Mouse (Mus musculus): Measurements from ENCODE around the gene Glp1r. TPM values are rescaled to one million over a fixed set of nuclear protein-coding genes. Genes with fewer than 3 reads are reported as not detected.
A peak's percentile ranks its signal among the peaks of the same experiment; 100 is the strongest.

Gene Glp1r
- polyA plus RNA-seq, 1 experiment from 2014 or later, result 0.07 TPM

- WGBS, result 78% methylated on average over 4 of the region's 4 CpGs
- H3K9me3 ChIP-seq (ENCODE audit: control insufficient read depth, low read length), result no peaks in the 10 kb centered on the region
- H3K4me1 ChIP-seq (ENCODE audit: control insufficient read depth, insufficient read depth, low read length), result no peaks in the 10 kb centered on the region
- DNase-seq (ENCODE audit: low spot score) (no peak), ATAC-seq (ENCODE audit: insufficient read depth, low FRiP score, low TSS enrichment) (no peak)
- no peaks in the 10 kb centered on the region for H3K36me3 ChIP-seq (ENCODE audit: control insufficient read depth, insufficient read depth, low read length)
- no peaks in the 10 kb centered on the region for H3K27me3 ChIP-seq (ENCODE audit: control insufficient read depth, insufficient read depth, low read length)
- H3K27ac ChIP-seq (ENCODE audit: low read depth, low read length), result no peak overlapping the region
- no peak overlapping the region for H3K9ac ChIP-seq (ENCODE audit: low read length)
- H3K4me2 ChIP-seq (ENCODE audit: low read depth), result no peak overlapping the region
- H3K4me3 ChIP-seq (ENCODE audit: low read depth, low read length), result no peak overlapping the region
Observed at GRCm38 (mm10) chr17:30969983-30970382, 68.4 kb downstream of the Glp1r start.

- Histone ChIP-seq H3K4me3 (ENCODE audit: low read depth, low read length) (no peak overlapping the region), H3K27me3 (ENCODE audit: control insufficient read depth, insufficient read depth, low read length) (no peaks in the 10 kb centered on the region), H3K4me1 (ENCODE audit: control insufficient read depth, insufficient read depth, low read length) (no peaks in the 10 kb centered on the region), H3K9me3 (ENCODE audit: control insufficient read depth, low read length) (no peaks in the 10 kb centered on the region), H3K4me2 (ENCODE audit: low read depth) (no peak overlapping the region), H3K36me3 (ENCODE audit: control insufficient read depth, insufficient read depth, low read length) (no peaks in the 10 kb centered on the region), H3K9ac (ENCODE audit: low read length) (no peak overlapping the region), H3K27ac (ENCODE audit: low read depth, low read length) (no peak overlapping the region)
- no peak for DNase-seq (ENCODE audit: low spot score)
- no peak for ATAC-seq (ENCODE audit: insufficient read depth, low FRiP score, low TSS enrichment)
- WGBS, result 87% methylated on average over 7 of the region's 7 CpGs
Observed at GRCm38 (mm10) chr17:30971877-30972276, 70.3 kb downstream of the Glp1r start.

GRCm38 (mm10) chr17:30973332-30973731, 71.7 kb downstream of the Glp1r start:
- no peaks in the 10 kb centered on the region for H3K9me3 ChIP-seq (ENCODE audit: control insufficient read depth, low read length)
- no peaks in the 10 kb centered on the region for H3K36me3 ChIP-seq (ENCODE audit: control insufficient read depth, insufficient read depth, low read length)
- DNase-seq (ENCODE audit: low spot score), result no peak
- H3K4me2 ChIP-seq (ENCODE audit: low read depth), result no peak overlapping the region
- H3K27me3 ChIP-seq (ENCODE audit: control insufficient read depth, insufficient read depth, low read length), result no peaks in the 10 kb centered on the region
- no peaks in the 10 kb centered on the region for H3K4me1 ChIP-seq (ENCODE audit: control insufficient read depth, insufficient read depth, low read length)
- no peak overlapping the region for H3K27ac ChIP-seq (ENCODE audit: low read depth, low read length)
- 81% methylated on average over 6 of the region's 6 CpGs for WGBS
- H3K4me3 ChIP-seq (ENCODE audit: low read depth, low read length), result no peak overlapping the region
- ATAC-seq (ENCODE audit: insufficient read depth, low FRiP score, low TSS enrichment), result no peak
- no peak overlapping the region for H3K9ac ChIP-seq (ENCODE audit: low read length)

GRCm38 (mm10) chr17:30977290-30977689, 75.7 kb downstream of the Glp1r start:
- no peaks in the 10 kb centered on the region for H3K9me3 ChIP-seq (ENCODE audit: control insufficient read depth, low read length)
- no peak overlapping the region for H3K27ac ChIP-seq (ENCODE audit: low read depth, low read length)

GRCm38 (mm10) chr17:30978556-30978955, 76.9 kb downstream of the Glp1r start:
- ATAC-seq (ENCODE audit: insufficient read depth, low FRiP score, low TSS enrichment) (no peak), DNase-seq (ENCODE audit: low spot score) (no peak)
- H3K27ac ChIP-seq (ENCODE audit: low read depth, low read length), result no peak overlapping the region
- no peaks in the 10 kb centered on the region for H3K4me1 ChIP-seq (ENCODE audit: control insufficient read depth, insufficient read depth, low read length)
- H3K27me3 ChIP-seq (ENCODE audit: control insufficient read depth, insufficient read depth, low read length), result no peaks in the 10 kb centered on the region
- H3K9ac ChIP-seq (ENCODE audit: low read length), result no peak overlapping the region
- H3K4me3 ChIP-seq (ENCODE audit: low read depth, low read length), result no peak overlapping the region
- no peaks in the 10 kb centered on the region for H3K9me3 ChIP-seq (ENCODE audit: control insufficient read depth, low read length)
- 66% methylated on average over 10 of the region's 10 CpGs for WGBS
- H3K4me2 ChIP-seq (ENCODE audit: low read depth), result no peak overlapping the region
- no peaks in the 10 kb centered on the region for H3K36me3 ChIP-seq (ENCODE audit: control insufficient read depth, insufficient read depth, low read length)

More at GRCm38 (mm10) chr17:30977290-30977689, 75.7 kb downstream of the Glp1r start:
- no peaks in the 10 kb centered on the region for H3K27me3 ChIP-seq (ENCODE audit: control insufficient read depth, insufficient read depth, low read length)
- H3K36me3 ChIP-seq (ENCODE audit: control insufficient read depth, insufficient read depth, low read length), result no peaks in the 10 kb centered on the region
- WGBS, result 92% methylated on average over 2 of the region's 2 CpGs
- H3K9ac ChIP-seq (ENCODE audit: low read length), result no peak overlapping the region
- ATAC-seq (ENCODE audit: insufficient read depth, low FRiP score, low TSS enrichment) (no peak), DNase-seq (ENCODE audit: low spot score) (no peak)
- H3K4me2 ChIP-seq (ENCODE audit: low read depth), result no peak overlapping the region
- H3K4me1 ChIP-seq (ENCODE audit: control insufficient read depth, insufficient read depth, low read length), result no peaks in the 10 kb centered on the region
- H3K4me3 ChIP-seq (ENCODE audit: low read depth, low read length), result no peak overlapping the region

GRCm38 (mm10) chr17:30983521-30983920, 81.9 kb downstream of the Glp1r start:
- H3K4me1 ChIP-seq (ENCODE audit: control insufficient read depth, insufficient read depth, low read length), result no peaks in the 10 kb centered on the region
- no peak for DNase-seq (ENCODE audit: low spot score)
- 67% methylated on average over 4 of the region's 4 CpGs for WGBS
- H3K27me3 ChIP-seq (ENCODE audit: control insufficient read depth, insufficient read depth, low read length), result no peaks in the 10 kb centered on the region
- H3K4me3 ChIP-seq (ENCODE audit: low read depth, low read length), result no peak overlapping the region
- no peaks in the 10 kb centered on the region for H3K9me3 ChIP-seq (ENCODE audit: control insufficient read depth, low read length)
- no peak overlapping the region for H3K27ac ChIP-seq (ENCODE audit: low read depth, low read length)
- no peak overlapping the region for H3K4me2 ChIP-seq (ENCODE audit: low read depth)
- no peaks in the 10 kb centered on the region for H3K36me3 ChIP-seq (ENCODE audit: control insufficient read depth, insufficient read depth, low read length)
- H3K9ac ChIP-seq (ENCODE audit: low read length), result no peak overlapping the region
- ATAC-seq (ENCODE audit: insufficient read depth, low FRiP score, low TSS enrichment), result no peak

GRCm38 (mm10) chr17:30990254-30990653, 88.6 kb downstream of the Glp1r start:
- H3K4me1 ChIP-seq (ENCODE audit: control insufficient read depth, insufficient read depth, low read length), result no peaks in the 10 kb centered on the region
- 55% methylated on average over 4 of the region's 10 CpGs for WGBS
- DNase-seq (ENCODE audit: low spot score) (peak; percentile 18), ATAC-seq (ENCODE audit: insufficient read depth, low FRiP score, low TSS enrichment) (no peak)
- no peaks in the 10 kb centered on the region for H3K36me3 ChIP-seq (ENCODE audit: control insufficient read depth, insufficient read depth, low read length)
- no peak overlapping the region for H3K4me2 ChIP-seq (ENCODE audit: low read depth)
- no peaks in the 10 kb centered on the region for H3K27me3 ChIP-seq (ENCODE audit: control insufficient read depth, insufficient read depth, low read length)
- H3K4me3 ChIP-seq (ENCODE audit: low read depth, low read length), result no peak overlapping the region
- no peak overlapping the region for H3K9ac ChIP-seq (ENCODE audit: low read length)
- no peak overlapping the region for H3K27ac ChIP-seq (ENCODE audit: low read depth, low read length)
- H3K9me3 ChIP-seq (ENCODE audit: control insufficient read depth, low read length), result no peaks in the 10 kb centered on the region

Small RNAs within 50 kb of the gene (microRNA-seq; reads per million reads assigned to microRNA genes)
- gene Gm24026, result not detected

Other genes with a start within 250 kb of the Glp1r start
- not detected in 2 replicates for gene Umodl1, start 52.8 kb downstream of the Glp1r start, polyA plus RNA-seq (2014; fragmentation: Nextera tagmentation; extraction: Ambion mirVana)
- gene Abcg1, start 155.9 kb downstream of the Glp1r start, polyA plus RNA-seq (2014; fragmentation: Nextera tagmentation; extraction: Ambion mirVana), result 8.5 and 9.7 TPM in 2 replicates
- 0.53 TPM in 1 of 2 replicates, not detected in the other for gene Tff3, start 227.8 kb downstream of the Glp1r start, polyA plus RNA-seq (2014; fragmentation: Nextera tagmentation; extraction: Ambion mirVana)
- gene Tff2, start 242.5 kb downstream of the Glp1r start, polyA plus RNA-seq (2014; fragmentation: Nextera tagmentation; extraction: Ambion mirVana), result not detected in 2 replicates

All from neural tube, embryonic 11.5 days (tissue).